Mouse (Mus musculus): ENCODE data around the gene Mpig6b.
A peak's percentile ranks its signal among the peaks of the same experiment; 100 is the strongest.

Mpig6b gene

DNA sequence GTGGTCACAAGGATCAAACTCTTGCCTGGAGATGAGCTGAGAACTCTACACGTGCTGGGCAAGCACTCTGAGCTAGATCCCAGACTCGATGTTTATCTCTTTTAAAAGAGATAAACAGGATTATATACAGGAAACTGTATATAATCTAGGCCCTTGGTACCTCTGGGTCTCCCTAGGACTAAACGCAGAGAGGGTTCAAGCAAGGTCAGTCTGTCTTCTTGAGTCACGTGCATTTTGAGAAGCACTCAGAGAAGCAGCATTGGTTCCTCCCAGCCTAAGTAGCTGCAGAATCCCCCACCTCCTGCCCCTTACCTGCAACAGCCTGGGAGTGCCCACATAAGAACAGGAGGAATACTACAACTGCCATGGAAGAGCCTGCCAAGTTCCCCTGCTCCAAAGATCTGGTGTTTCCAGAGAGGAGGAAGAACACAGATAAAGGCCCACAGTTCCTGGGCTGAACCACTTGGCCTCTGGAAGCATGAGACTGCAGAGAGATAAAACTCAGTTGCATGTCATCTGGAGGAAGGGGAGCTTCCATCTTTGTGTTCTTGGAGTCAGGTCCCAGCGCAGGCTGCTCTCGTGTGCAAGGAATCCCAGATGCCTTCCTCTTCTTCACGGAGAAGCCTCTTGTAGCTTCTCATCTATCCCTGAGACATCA, 19.4 kb upstream of the Mpig6b start, which contains the start of gene Ly6g6f:
Gene Ly6g6f, minus strand, starts transcription at position 403 of the 658 bp plus-strand sequence.
- DNase-seq (ENCODE audit: low read depth), result no peak

DNA sequence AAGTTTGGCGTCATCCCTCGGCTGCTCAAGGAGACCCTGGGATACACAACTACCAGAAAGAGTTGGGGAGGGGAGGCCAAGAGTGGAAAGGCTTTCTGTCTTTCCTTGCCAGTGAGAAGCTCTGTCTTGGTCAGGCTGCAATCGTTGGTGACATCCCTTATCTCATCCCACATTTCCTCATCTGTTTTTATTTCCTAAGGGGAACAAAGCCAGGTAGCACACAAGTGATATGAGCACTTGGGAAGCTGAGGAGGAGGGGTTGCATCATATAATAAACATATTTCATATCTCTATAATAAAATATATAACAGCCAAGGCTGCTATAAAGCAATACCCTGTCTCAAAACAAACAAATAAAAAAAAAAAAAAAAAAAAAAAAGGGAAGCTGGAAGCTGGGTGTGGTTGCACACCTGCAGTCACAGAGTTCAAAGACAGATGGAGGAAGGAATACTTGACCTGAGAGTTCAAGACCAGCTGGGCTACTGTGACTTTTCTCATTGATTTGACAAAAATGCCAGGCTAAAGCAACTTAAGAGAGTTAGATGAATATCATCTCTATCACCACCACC, 18.0 kb upstream of the Mpig6b start:
- no peak for DNase-seq (ENCODE audit: low read depth)

DNA sequence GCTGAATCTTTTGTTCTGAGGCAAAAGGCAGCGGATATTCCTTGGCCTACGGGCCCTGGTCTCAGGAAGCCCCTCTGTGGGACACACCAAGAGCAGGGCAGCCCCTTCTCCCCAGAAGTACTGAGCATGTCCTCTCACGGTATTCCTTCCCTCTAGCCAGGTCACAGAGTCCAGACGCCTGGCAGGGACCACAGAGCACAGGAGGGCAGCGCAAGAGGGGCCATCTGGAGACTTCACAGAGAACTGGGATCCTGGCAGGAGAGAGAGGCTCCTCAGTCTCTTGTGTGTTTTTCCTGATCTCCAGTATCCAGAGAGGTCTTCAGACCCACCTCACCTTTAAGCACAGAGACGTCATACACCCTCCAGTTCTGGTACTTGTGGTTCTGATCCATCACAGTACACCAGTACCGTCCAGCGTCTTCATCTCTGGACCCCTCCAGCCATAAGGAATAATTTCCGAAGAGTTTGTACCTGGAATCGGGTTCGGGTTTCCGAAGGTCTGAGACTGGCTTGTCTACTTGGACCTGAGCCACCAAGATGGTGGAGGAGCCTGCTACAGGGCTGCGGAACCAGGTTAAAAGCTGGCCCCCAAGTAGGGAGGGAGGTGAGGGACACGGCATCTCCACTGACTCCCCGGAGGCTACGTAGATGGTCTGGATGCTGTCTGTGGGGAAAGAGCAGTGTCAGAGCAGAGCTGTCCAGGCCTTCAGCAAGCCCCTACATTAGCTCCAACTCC, 17.0 kb upstream of the Mpig6b start:
- DNase-seq (ENCODE audit: low read depth), result no peak

DNA sequence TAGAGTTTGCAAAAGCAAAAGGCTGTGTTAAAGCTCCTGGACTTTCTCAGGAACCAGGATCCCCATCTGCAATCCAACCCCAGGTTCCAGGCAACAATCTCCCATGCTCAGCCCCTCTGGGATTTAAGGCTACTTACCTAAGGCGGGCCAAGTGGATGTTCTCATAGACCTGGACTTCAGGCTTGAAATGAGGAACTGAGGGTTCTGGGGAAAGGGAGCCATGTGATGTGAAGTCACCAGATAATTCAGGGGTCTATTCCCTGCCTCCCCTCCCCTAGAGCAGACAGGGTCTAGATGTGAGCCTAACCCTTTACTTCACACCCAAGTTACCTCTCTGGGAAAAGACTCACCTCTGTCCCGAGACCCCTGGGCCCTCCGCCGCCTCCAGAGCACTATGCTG, 14.7 kb upstream of the Mpig6b start:
- no peak for DNase-seq (ENCODE audit: low read depth)

DNA sequence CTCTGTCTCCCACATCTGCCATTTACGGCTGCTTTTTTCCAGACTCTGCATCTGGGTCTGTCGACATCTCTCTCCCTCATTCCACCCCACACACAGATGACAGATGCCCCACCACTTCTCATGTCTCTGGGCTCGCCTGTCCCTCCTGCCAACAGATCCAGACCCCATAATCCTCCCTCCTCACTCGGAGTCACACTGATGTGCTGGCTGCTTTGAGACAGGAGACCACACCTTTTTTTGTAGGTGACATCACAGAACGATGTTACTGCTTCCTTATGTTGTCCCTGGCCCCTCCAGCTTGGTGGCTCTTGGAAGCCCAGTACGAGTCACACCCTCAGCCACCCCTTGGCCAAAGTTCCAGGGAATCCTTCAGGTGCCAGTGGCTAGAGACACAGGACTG, 14.3 kb upstream of the Mpig6b start:
- no peak for DNase-seq (ENCODE audit: low read depth)

DNA sequence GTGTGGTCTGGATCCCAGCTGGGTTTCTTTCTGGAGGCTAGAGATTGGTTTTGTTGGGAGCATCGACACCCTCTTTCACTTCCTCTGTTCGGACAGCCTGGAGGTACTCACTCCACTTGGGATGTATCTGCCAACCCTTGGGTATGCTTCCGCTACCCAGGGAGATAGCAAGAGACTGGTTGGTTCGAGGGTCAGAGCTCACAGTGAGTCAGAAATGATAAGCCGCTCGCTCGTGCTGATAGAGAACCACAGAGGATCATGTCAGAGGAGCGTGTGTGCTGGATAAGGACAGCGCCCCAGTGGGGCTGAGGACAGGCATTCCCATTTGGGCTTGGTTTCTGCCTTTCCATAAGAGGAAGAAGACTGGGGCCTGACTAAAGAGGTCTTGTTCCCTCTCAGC, 13.8 kb upstream of the Mpig6b start:
- no peak for DNase-seq (ENCODE audit: low read depth)

DNA sequence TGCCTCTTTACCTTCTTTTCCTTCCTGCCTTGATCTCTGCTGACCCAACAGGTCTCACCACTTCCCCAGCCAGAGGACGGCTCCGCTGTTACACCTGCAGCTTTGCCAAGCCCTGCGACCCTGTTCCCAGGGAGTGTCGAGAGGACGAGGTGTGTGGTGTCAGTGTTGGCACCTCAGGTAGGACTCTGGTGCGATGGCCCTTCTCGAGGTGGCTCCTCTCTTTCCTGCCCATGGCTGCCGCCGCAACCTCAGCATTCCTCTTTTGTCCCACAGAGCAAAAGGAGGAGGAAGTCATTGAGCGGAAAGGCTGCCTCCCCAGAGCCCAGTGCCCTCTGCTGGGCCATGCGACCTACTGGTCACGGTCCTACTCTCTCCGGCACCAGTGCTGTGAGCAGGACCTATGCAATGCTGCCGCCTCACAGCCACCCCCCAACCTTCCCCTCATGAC, 11.8 kb upstream of the Mpig6b start, which contains the start of gene Ly6g6d:
Gene Ly6g6d, minus strand, starts transcription at position 280 of the 448 bp plus-strand sequence.
- DNase-seq (ENCODE audit: low read depth), result no peak

DNA sequence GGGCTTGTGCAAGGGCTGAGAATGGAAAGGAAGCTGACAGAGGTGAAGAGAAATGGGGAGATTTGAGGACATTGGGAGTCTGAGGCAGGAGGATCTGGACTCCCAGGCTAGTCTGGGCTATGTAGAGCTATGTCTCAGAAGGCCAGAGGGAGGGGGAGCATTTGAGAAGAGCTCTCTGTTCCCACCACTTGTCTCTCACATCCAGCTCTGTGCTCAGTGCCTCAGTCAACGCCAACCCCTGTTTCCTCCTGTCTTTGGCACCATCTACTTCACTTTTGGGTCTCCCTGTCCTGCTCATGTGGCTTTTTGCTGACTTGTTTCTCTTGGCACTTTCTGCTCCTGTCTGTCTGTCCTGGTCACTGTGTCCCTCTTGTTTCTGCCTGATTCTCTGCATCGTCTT, 11.3 kb upstream of the Mpig6b start:
- DNase-seq (ENCODE audit: low read depth), result no peak

DNA sequence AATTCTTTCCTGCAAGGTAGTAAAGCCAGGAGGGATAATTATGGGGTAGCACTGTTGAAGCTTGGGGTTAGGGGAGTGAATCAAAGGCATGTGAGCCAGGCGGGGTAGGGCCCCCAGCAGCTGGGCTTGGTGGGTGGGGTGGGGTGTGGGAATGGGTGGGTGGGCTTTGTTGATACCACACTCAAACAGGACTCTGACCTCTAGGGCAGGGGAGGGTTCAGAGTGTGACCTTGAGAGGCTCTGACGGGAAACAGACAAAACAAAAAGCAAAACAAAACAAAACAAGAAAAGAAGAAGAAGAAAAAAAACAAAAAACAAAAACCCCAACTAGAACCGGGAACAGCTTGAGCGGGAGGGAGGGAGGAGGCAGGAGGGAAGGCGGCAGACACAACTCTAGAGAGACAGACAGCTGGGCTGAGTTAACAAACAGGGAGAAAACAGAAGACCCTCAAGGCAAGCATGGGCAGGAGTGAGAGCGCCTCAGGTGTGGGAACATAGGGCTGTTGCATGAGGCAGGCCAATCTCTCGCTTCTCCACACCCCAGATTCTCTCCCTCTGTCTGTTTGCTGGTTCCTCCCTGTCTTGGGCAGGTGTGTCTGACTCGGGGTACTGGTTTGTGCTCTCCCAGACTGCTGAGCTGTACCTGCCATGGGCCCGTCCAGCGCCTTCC, 10.7 kb upstream of the Mpig6b start, which contains the start of gene Ly6g6e:
Gene Ly6g6e, plus strand, starts transcription at position 396 of the 670 bp plus-strand sequence.
- no peak for DNase-seq (ENCODE audit: low read depth)

DNA sequence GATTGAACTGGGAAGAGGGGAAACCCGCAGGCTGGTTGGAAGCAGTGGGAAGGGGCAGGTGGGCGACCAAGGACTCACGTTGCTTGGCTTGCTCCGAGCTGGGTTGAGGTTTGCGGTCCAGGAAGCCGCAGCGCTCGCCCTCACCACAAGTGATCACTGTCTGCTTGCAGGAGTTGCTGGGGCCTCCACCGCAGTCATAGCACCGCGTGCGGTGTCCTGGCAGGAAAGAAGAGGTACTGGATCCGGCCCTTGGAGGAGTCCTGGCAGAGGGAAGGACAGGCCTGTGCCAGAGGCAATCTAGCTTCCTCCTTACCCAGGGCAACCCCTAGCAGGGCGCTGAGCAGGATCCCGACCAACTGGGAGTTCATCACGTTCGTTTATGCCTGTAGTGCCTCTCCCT, 8.1 kb upstream of the Mpig6b start:
- no peak for DNase-seq (ENCODE audit: low read depth)

DNA sequence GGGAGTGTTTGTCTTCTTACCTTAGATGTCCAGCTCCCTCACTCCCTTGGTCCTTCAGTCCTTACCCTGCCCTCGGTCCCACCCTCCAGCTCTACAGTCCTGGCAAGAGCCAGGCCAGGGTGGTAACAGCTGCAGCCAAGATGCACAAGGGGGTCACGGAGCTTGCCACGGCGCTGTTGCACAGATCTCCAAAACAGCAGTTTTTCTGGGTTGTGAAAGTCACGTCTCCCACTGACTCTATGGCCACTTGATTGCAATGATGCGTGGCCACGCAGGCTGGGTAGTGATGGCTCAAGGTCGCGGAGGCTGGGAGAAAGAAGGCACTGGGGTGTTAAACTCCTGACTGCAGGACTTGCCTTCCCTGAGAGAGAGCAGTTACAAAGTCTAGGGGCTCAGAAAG, 5.5 kb upstream of the Mpig6b start:
- DNase-seq (ENCODE audit: low read depth), result no peak

DNA sequence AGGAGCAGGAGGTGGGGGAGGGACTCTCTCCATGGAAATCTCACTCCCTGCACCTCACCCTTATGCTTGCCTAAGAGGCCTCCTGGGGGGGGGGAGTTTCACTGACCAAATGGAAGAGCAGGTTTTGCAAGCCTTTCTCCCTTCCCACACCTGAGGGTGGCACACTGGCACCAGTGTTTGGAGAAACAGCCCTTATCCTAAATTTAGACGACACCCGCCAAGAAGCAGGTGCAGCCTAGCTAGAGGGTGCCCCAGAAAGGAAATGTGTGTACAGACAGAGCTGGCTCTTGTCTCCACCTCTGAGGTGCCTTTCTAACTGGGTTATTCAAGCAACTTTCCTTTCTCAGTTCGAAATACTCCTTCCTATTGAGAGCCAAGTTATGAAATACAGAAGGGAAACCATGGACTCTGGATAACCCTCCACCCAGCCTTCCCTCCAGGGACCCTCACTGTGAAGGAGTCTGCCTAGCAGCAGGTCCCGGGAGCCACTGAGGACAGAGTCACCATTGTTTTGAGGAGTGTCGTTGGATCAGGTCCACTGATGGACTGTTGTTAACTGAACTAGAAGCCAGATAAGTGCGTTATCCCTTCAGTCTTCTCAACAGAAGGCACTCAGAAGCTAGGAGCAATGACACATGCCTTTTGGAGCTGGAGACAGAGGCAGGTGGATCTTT, 4.7 kb upstream of the Mpig6b start:
- peak; percentile 18 for DNase-seq (ENCODE audit: low read depth)

DNA sequence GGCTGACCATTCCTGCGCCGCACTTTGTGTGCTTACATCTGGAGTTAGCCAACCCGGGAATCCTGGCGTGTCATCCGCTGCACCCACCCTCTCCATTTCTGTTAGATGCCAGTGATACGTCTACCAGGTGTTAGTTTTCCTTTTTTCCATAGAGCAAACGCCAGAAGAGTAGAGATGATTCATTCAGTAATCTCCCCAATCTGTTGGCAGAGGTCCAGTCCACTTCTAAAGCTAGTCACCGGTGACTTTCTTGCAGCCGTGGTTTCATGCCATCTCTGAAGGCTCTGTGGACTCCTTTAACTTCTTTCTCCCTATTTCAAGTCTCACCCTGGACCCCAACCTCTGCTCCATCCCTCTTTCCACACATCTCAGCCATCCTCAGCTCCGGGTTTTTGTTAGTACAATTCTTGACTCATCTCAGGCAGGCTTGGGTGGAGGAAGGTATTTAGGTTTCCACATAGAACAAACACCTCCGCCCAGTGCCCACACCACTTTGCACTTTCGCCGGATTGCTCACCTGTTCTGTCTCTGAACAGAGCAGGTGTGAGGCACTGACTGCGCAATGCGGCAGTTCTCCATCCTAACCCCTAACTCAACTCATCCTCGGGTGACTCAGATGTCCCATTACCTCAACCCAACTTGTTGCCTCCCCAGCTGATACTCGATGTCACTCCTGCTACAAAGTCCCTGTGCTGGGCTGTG, 2.4 kb upstream of the Mpig6b start:
- DNase-seq (ENCODE audit: low read depth), result peak; percentile 52

DNA sequence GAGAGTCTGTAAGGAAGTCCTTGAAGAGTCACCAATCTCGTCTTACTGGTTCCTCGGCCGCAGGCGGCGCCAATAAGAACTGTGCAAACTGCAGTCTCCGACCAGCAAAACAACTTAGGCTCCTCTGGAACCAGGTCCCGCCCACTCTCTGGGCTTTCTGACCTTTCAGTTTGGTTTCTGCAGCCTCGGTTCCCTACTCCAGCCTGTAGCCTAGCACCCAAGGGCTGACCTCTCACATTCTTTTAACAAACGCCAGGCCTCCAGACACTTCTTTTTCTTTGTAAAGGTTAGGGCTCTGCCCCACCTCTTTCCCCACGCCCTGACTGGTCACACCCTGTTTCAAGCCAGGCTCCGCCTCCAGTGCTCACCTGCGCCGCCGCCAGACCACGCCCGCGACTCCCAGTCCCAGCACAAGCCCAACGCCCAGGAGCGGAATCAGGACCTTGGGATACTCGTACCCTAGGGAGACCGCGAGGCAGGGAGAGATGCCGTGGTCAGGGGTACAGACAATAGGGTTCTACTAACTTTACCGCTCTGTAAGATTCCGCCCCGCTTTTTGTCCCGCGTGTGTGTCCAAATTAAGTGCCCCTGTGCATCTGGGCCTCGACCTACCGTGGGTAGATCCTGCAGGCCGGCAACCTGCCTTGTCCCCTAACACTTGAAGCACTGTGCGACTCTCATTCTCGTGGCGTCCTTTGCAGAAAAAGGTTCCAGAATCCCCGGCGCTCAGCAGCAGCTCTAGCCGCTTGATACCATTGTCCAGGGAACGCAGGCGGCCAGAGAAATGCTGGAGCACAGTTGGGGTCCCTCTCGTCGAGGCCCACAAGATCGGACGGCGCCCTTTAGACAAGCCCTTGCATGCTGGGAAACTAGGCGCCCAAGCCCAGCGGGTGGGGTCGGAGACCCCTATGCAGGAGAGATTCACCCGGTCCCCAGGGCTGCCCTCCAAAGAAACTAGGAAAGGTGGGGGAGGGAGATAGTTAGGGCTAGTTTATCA, 735 bp downstream of the Mpig6b start, which contains the start of gene Ly6g6c:
Gene Ly6g6c, plus strand, starts transcription at position 438 of the 997 bp plus-strand sequence.
- DNase-seq (ENCODE audit: low read depth), result no peak

DNA sequence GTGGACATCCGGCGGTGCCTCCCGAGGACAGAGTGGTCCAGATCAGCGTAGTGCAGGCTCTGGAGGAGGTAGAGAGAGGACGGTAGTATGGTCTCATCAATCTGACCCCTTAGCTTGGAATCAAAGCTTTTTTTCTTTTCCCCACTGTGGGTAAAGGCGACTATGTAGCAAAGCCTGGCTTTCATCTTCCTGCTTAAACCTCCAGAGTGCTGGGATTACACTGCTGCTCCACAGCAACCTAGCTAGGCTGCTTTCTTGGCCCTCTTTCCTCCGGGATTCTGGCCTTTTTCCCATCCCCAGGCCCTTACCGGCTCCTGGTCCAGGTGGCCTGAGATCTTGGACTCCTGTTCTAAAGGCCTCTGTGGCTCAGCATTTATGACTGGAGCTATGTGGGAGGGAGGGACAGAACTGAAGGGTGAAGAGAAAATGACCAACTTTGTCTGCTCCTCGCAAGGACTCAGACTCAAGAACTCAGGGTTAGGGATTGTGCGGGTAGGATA, 1.6 kb downstream of the Mpig6b start:
- DNase-seq (ENCODE audit: low read depth), result no peak

DNA sequence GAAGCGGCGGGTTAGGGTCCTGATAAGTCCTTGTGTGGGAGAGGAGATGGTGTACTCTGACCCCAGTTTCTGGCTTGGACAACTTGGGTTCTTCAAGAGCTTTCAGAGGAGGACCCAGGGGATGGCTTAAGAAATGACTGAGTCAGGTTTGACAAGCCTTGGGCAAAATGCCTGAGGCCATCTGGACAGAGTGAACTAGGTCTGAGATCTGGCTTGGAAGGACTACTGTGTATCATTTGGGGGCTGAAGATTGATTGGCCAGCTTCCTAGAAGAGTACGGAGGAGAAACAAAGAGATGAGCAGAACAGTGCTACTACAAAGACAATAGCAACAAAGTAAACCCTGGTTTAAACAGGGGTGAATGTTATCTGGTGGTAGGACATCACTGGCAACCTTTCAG, 2.5 kb downstream of the Mpig6b start:
- DNase-seq (ENCODE audit: low read depth), result peak; percentile 46

DNA sequence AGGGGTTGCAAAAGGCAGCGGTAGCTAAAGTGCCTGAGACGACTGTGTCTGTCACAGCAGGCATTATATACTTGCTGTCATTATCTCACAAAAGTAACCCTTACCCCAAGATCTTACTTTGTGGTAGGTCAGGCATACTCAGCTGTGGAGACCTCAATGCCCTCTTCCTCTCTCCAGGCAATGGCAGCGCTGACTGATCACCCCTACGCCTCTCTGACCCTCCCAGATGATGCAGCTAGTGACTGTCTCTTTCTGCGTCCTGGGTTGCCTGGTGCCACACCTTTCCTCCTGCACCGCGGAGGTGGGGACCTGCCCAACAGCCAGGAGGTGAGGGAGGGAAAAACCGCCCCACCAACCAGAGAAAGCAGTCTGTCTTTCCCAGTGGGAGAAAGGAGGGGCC, 4.7 kb downstream of the Mpig6b start:
- DNase-seq (ENCODE audit: low read depth), result no peak

DNA sequence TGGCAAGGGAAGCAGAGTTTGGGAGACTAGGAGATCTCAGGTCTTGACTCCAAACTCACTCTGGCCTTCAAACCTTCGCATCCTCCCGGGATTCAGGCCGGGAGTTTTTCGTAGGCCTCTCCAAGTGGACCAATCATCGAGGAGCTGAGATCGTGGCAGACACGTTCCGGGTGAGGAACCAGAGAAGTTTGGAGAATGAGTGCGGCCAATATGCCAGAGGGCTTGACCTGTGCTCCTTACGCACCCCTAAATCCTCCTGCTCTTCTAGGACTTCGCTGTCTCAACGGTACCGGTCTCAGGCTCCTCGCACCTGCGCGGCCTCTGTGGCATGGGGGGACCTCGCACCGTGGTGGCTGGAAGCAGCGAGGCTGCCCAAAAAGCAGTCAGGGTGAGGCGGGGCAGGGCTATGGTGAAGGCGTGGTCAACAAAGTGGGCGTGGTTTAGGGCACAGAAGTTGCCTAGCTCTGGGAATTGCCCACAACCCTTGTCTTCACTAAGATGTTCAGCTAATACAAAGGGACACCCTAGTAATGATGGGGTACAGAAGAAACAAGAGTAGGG, 5.2 kb downstream of the Mpig6b start:
- DNase-seq (ENCODE audit: low read depth), result peak; percentile 53

DNA sequence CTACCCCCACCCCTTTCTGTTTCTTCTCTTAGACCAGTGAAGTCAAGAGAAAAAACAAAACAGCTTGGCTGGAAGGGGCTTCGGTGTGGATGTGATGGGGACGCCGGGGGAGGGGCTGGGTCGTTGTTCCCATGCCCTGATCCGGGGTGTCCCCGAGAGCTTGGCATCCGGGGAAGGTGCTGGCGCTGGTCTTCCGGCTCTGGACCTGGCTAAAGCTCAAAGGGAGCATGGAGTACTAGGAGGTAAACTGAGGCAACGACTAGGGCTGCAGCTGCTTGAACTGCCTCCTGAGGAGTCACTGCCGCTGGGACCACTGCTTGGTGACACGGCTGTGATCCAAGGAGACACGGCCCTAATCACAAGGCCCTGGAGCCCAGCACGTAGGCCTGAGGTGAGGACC, 5.9 kb downstream of the Mpig6b start:
- no peak for DNase-seq (ENCODE audit: low read depth)

Measured in NIH3T3 (cell line).